Mouse (Mus musculus): ENCODE results near the gene Hmox1. TPM values are rescaled to one million over a fixed set of nuclear protein-coding genes. Genes with fewer than 3 reads are reported as not detected.
A peak's percentile ranks its signal among the peaks of the same experiment; 100 is the strongest.

Hmox1 gene
- polyA plus RNA-seq, 1 experiment from 2014 or later, result 80.4 TPM

GRCm38 (mm10) chr8:75088989-75089881, 4.2 kb upstream of the Hmox1 start:
- peaks cover 55% of the 10 kb centered on the region for H3K27me3 ChIP-seq
- peak overlapping the region; percentile 39 for H3K4me2 ChIP-seq
- peaks cover 56% of the 10 kb centered on the region for H3K4me1 ChIP-seq (replicated peaks)
- 5% methylated on average over 6 of the region's 6 CpGs for WGBS (ENCODE audit: insufficient replicate concordance)
- no peak overlapping the region for H3K4me3 ChIP-seq (replicated peaks)
- H3K9ac ChIP-seq, result 0 out of 2 replicates have a peak overlapping the region, but pooled peaks have one; percentile 23
- H3K36me3 ChIP-seq, result no peaks in the 10 kb centered on the region
- ATAC-seq (ENCODE audit: low read depth) (peak; percentile 47), DNase-seq (peak; percentile 58)
- peak overlapping the region; percentile 68 for H3K27ac ChIP-seq
- H3K9me3 ChIP-seq (replicated peaks), result no peaks in the 10 kb centered on the region

- DNase-seq, result no peak
- H3K4me1 ChIP-seq (replicated peaks), result peaks cover 39% of the 10 kb centered on the region
- H3K4me3 ChIP-seq (replicated peaks), result no peak overlapping the region
- H3K36me3 ChIP-seq, result no peaks in the 10 kb centered on the region
- no peak overlapping the region for H3K9ac ChIP-seq
- WGBS (ENCODE audit: insufficient replicate concordance), result 62% methylated on average over 4 of the region's 4 CpGs
- H3K27me3 ChIP-seq, result peaks cover 68% of the 10 kb centered on the region
- H3K9me3 ChIP-seq (replicated peaks), result no peaks in the 10 kb centered on the region
- H3K27ac ChIP-seq, result no peak overlapping the region
- ATAC-seq (ENCODE audit: low read depth), result no peak
- no peak overlapping the region for H3K4me2 ChIP-seq
Observed at GRCm38 (mm10) chr8:75090781-75091365, 2.5 kb upstream of the Hmox1 start.

- Histone ChIP-seq H3K4me2 (no peak overlapping the region), H3K4me1 (replicated peaks) (peaks cover under 1% of the 10 kb centered on the region), H3K27ac (no peak overlapping the region), H3K9ac (no peak overlapping the region), H3K4me3 (replicated peaks) (no peak overlapping the region), H3K9me3 (replicated peaks) (no peaks in the 10 kb centered on the region), H3K27me3 (0 out of 2 replicates have a peak, but pooled peaks cover 3% of the 10 kb centered on the region), H3K36me3 (no peaks in the 10 kb centered on the region)
- 67% methylated on average over 4 of the region's 4 CpGs for WGBS (ENCODE audit: insufficient replicate concordance)
- no peak for ATAC-seq (ENCODE audit: low read depth)
- DNase-seq, result no peak
Observed at GRCm38 (mm10) chr8:75102956-75103355, 9.5 kb downstream of the Hmox1 start.

- Histone ChIP-seq H3K4me3 (replicated peaks) (no peak overlapping the region), H3K4me1 (replicated peaks) (peaks cover 5% of the 10 kb centered on the region), H3K4me2 (no peak overlapping the region), H3K9me3 (replicated peaks) (no peaks in the 10 kb centered on the region), H3K27ac (no peak overlapping the region), H3K27me3 (0 out of 2 replicates have a peak, but pooled peaks cover 3% of the 10 kb centered on the region), H3K36me3 (no peaks in the 10 kb centered on the region), H3K9ac (no peak overlapping the region)
- DNase-seq, result no peak
- ATAC-seq (ENCODE audit: low read depth), result no peak
- 40% methylated on average over 8 of the region's 8 CpGs for WGBS (ENCODE audit: insufficient replicate concordance)
Observed at GRCm38 (mm10) chr8:75103376-75103878, 10.0 kb downstream of the Hmox1 start.

GRCm38 (mm10) chr8:75108527-75109235, 15.3 kb downstream of the Hmox1 start:
- DNase-seq (peak; percentile 79), ATAC-seq (ENCODE audit: low read depth) (peak; percentile 70)
- peak overlapping the region; percentile 70 for H3K4me2 ChIP-seq
- 0 out of 2 replicates have a peak, but pooled peaks cover 3% of the 10 kb centered on the region for H3K27me3 ChIP-seq
- under 1% methylated on average over 9 of the region's 9 CpGs for WGBS (ENCODE audit: insufficient replicate concordance)
- peaks cover 38% of the 10 kb centered on the region for H3K36me3 ChIP-seq
- peak overlapping the region; percentile 95 for H3K4me3 ChIP-seq (replicated peaks)
- H3K27ac ChIP-seq, result peak overlapping the region; percentile 80
- peaks cover 44% of the 10 kb centered on the region for H3K4me1 ChIP-seq (replicated peaks)
- H3K9me3 ChIP-seq (replicated peaks), result no peaks in the 10 kb centered on the region
- peak overlapping the region; percentile 82 for H3K9ac ChIP-seq

GRCm38 (mm10) chr8:75109236-75109967, 16.0 kb downstream of the Hmox1 start, which contains the start of gene Mcm5:
Mcm5 (plus strand) TSS chr8:75109569.
- under 1% methylated on average over 59 of the region's 59 CpGs for WGBS (ENCODE audit: insufficient replicate concordance)
- H3K9ac ChIP-seq, result peak within 1 kb of the TSS; percentile 95
- peak; percentile 93 for ATAC-seq (ENCODE audit: low read depth)

GRCm38 (mm10) chr8:75110093-75110492, 16.7 kb downstream of the Hmox1 start:
- Histone ChIP-seq H3K27me3 (0 out of 2 replicates have a peak, but pooled peaks cover 2% of the 10 kb centered on the region), H3K36me3 (peaks cover 53% of the 10 kb centered on the region), H3K9ac (peak overlapping the region; percentile 95), H3K4me3 (replicated peaks) (peak overlapping the region; percentile 95), H3K9me3 (replicated peaks) (no peaks in the 10 kb centered on the region), H3K4me1 (replicated peaks) (peaks cover 50% of the 10 kb centered on the region), H3K27ac (peak overlapping the region; percentile 70), H3K4me2 (peak overlapping the region; percentile 83)
- WGBS (ENCODE audit: insufficient replicate concordance), result 6% methylated on average over 13 of the region's 13 CpGs
- no peak for DNase-seq
- no peak for ATAC-seq (ENCODE audit: low read depth)

More at GRCm38 (mm10) chr8:75109236-75109967, 16.0 kb downstream of the Hmox1 start, which contains the start of gene Mcm5:
- H3K4me1 ChIP-seq (replicated peaks), result peaks cover 50% of the 10 kb centered on the region
- peaks cover 46% of the 10 kb centered on the region for H3K36me3 ChIP-seq
- H3K4me2 ChIP-seq, result peak within 1 kb of the TSS; percentile 83
- peak within 1 kb of the TSS; percentile 95 for H3K4me3 ChIP-seq (replicated peaks)
- peak within 1 kb of the TSS; percentile 80 for H3K27ac ChIP-seq
- no peaks in the 10 kb centered on the region for H3K9me3 ChIP-seq (replicated peaks)
- peak; percentile 99 for DNase-seq
- H3K27me3 ChIP-seq, result 0 out of 2 replicates have a peak, but pooled peaks cover 3% of the 10 kb centered on the region

GRCm38 (mm10) chr8:75118505-75118904, 25.1 kb downstream of the Hmox1 start:
- Histone ChIP-seq H3K4me2 (no peak overlapping the region), H3K36me3 (peaks cover 100% of the 10 kb centered on the region), H3K9me3 (replicated peaks) (no peaks in the 10 kb centered on the region), H3K4me1 (replicated peaks) (peaks cover 10% of the 10 kb centered on the region), H3K9ac (no peak overlapping the region), H3K4me3 (replicated peaks) (no peak overlapping the region), H3K27me3 (no peaks in the 10 kb centered on the region), H3K27ac (no peak overlapping the region)
- ATAC-seq (ENCODE audit: low read depth) (no peak), DNase-seq (no peak)
- WGBS (ENCODE audit: insufficient replicate concordance), result 91% methylated on average over 1 of the region's 1 CpGs

- WGBS (ENCODE audit: insufficient replicate concordance), result 87% methylated on average over 2 of the region's 2 CpGs
- ATAC-seq (ENCODE audit: low read depth), result no peak
Observed at GRCm38 (mm10) chr8:75119287-75119686, 25.9 kb downstream of the Hmox1 start.

GRCm38 (mm10) chr8:75119747-75120146, 26.3 kb downstream of the Hmox1 start:
- Histone ChIP-seq H3K27ac (no peak overlapping the region), H3K9me3 (replicated peaks) (no peaks in the 10 kb centered on the region), H3K9ac (no peak overlapping the region), H3K4me2 (no peak overlapping the region), H3K27me3 (no peaks in the 10 kb centered on the region), H3K36me3 (peaks cover 100% of the 10 kb centered on the region), H3K4me1 (replicated peaks) (peaks cover 3% of the 10 kb centered on the region; the same call in 1 of the 2 replicates), H3K4me3 (replicated peaks) (no peak overlapping the region)
- DNase-seq (no peak), ATAC-seq (ENCODE audit: low read depth) (no peak)
- 88% methylated on average over 2 of the region's 2 CpGs for WGBS (ENCODE audit: insufficient replicate concordance)

More at GRCm38 (mm10) chr8:75119287-75119686, 25.9 kb downstream of the Hmox1 start:
- Histone ChIP-seq H3K36me3 (peaks cover 100% of the 10 kb centered on the region), H3K9ac (no peak overlapping the region), H3K4me1 (replicated peaks) (peaks cover 3% of the 10 kb centered on the region; the same call in 1 of the 2 replicates), H3K4me2 (no peak overlapping the region), H3K27ac (no peak overlapping the region), H3K9me3 (replicated peaks) (no peaks in the 10 kb centered on the region), H3K27me3 (no peaks in the 10 kb centered on the region), H3K4me3 (replicated peaks) (no peak overlapping the region)
- DNase-seq, result no peak
